Mouse (Mus musculus) adrenal gland, adult (tissue): ENCODE results near the gene Prps2.
A peak's percentile ranks its signal among the peaks of the same experiment; 100 is the strongest.
"Not testable (repeated sequence)": the region's sequence is repeated elsewhere in the genome, so short reads cannot be mapped to it uniquely, and the experiment has no call there.

Source experiments
- DNase-seq, 2 experiments: peaks; one replicate each; pipeline ENCODE4 v3.0.0; 2022 to 2023; ENCODE audit warnings: low spot score in 1 of 2; ENCODE audit not compliant: inconsistent age in 2 of 2

Gene Prps2

GRCm38 (mm10) chrX:167328519-167328918 lies 54.0 kb downstream of the Prps2 start:
- no peak for DNase-seq

GRCm38 (mm10) chrX:167323742-167324141 lies 58.8 kb downstream of the Prps2 start:
- DNase-seq, result no peak

- DNase-seq, result no peak
Observed at GRCm38 (mm10) chrX:167321233-167321806, 61.2 kb downstream of the Prps2 start.

- DNase-seq, result peak; percentile 8 to 31
Observed at GRCm38 (mm10) chrX:167318819-167319396, 63.6 kb downstream of the Prps2 start.

GRCm38 (mm10) chrX:167315766-167316165 lies 66.8 kb downstream of the Prps2 start:
- DNase-seq, result no peak

GRCm38 (mm10) chrX:167315093-167315726 lies 67.3 kb downstream of the Prps2 start:
- DNase-seq, result no peak

- not testable (repeated sequence) for DNase-seq
Observed at GRCm38 (mm10) chrX:167302061-167302460, 80.5 kb downstream of the Prps2 start.
